Mouse (Mus musculus) MEL (cell line): Measurements from ENCODE around the gene Wfdc15b. TPM values are rescaled to one million over a fixed set of nuclear protein-coding genes. Genes with fewer than 3 reads are reported as not detected.

Source experiments
- DNase-seq: peaks from one replicate; pipeline ENCODE4 v3.0.0; 2011; ENCODE audit warnings: low read depth, low spot score
- H3K27ac ChIP-seq: 2 replicates; pipeline ENCODE4 v1.5.1; 2012; ENCODE audit warnings: low read depth, mild to moderate bottlenecking, control low read depth, low read length, moderate library complexity; ENCODE audit not compliant: control insufficient read depth
- H3K27me3 ChIP-seq, 2 experiments: fragments of 150-350 bp in 1 of 2; sonication (generic) in 1 of 2; 2 replicates each; pipeline ENCODE4 v1.6.1; 2012; ENCODE audit warnings: low read length in 2 of 2, mild to moderate bottlenecking in 2 of 2, improper control_type of control experiment in 1 of 2, moderate library complexity in 1 of 2; ENCODE audit not compliant: insufficient read depth in 2 of 2, control insufficient read depth in 1 of 2
- H3K36me3 ChIP-seq, 2 experiments: 2 replicates each; pipeline ENCODE4 v1.6.1; 2012 to 2014; ENCODE audit warnings: low read length in 2 of 2, improper control_type of control experiment in 1 of 2, inconsistent platforms in 1 of 2, mild to moderate bottlenecking in 1 of 2; ENCODE audit not compliant: insufficient read depth in 2 of 2, control insufficient read depth in 1 of 2
- H3K4me1 ChIP-seq, 2 experiments: fragments of 150-350 bp in 1 of 2; sonication (generic) in 1 of 2; 2 replicates each; pipeline ENCODE4 v1.6.1; 2012; ENCODE audit warnings: low read length in 2 of 2, improper control_type of control experiment in 1 of 2, mild to moderate bottlenecking in 1 of 2; ENCODE audit not compliant: insufficient read depth in 2 of 2, control insufficient read depth in 1 of 2
- H3K4me3 ChIP-seq, 2 experiments: fragments of 150-350 bp in 1 of 2; sonication (generic) in 1 of 2; 2 replicates each; pipeline ENCODE4 v1.5.1; 2012; ENCODE audit warnings: low read depth in 2 of 2, low read length in 2 of 2, mild to moderate bottlenecking in 2 of 2, moderate library complexity in 2 of 2, control low read depth in 1 of 2, improper control_type of control experiment in 1 of 2; ENCODE audit not compliant: control insufficient read depth in 1 of 2, insufficient read depth in 1 of 2
- H3K79me2 ChIP-seq: 2 replicates; pipeline ENCODE4 v1.6.1; 2012; ENCODE audit warnings: mild to moderate bottlenecking, low read length, moderate library complexity; ENCODE audit not compliant: control insufficient read depth, poor library complexity, insufficient read depth
- H3K9ac ChIP-seq: 2 replicates; pipeline ENCODE4 v1.6.1; 2012; ENCODE audit warnings: low read depth, mild to moderate bottlenecking, control low read depth, low read length, moderate library complexity; ENCODE audit not compliant: control insufficient read depth, poor library complexity, severe bottlenecking
- H3K9me3 ChIP-seq: fragments of 150-350 bp; sonication (generic); replicated peaks from 2 replicates; pipeline ENCODE4 v1.6.1; 2012; ENCODE audit warnings: mild to moderate bottlenecking, low read length, improper control_type of control experiment, moderate library complexity; ENCODE audit not compliant: insufficient read depth
- BHLHE40 ChIP-seq: IDR thresholded peaks from 2 replicates; pipeline ENCODE4 v1.6.1; 2012; ENCODE audit warnings: low read depth, mild to moderate bottlenecking, inconsistent platforms, low read length, improper control_type of control experiment, borderline replicate concordance
- CHD1 ChIP-seq: IDR thresholded peaks from 2 replicates; pipeline ENCODE4 v1.6.1; 2012; ENCODE audit warnings: low read depth, mild to moderate bottlenecking, inconsistent platforms, low read length, improper control_type of control experiment
- CTCF ChIP-seq, 3 experiments: IDR thresholded peaks in 2 of 3; conservative IDR thresholded peaks in 1 of 3; 2 replicates each; pipeline ENCODE4 v1.5.1; 2011 to 2012; ENCODE audit warnings: low read length in 3 of 3, low read depth in 2 of 3, mild to moderate bottlenecking in 2 of 3, improper control_type of control experiment in 1 of 3, inconsistent platforms in 1 of 3, mixed read lengths in 1 of 3, moderate library complexity in 1 of 3; ENCODE audit not compliant: control insufficient read depth in 1 of 3, insufficient read depth in 1 of 3, poor library complexity in 1 of 3, severe bottlenecking in 1 of 3
- E2F4 ChIP-seq: IDR thresholded peaks from 2 replicates; pipeline ENCODE4 v1.6.1; 2011; ENCODE audit warnings: low read depth, low read length, improper control_type of control experiment, borderline replicate concordance
- ETS1 ChIP-seq: IDR thresholded peaks from 2 replicates; pipeline ENCODE4 v1.6.1; 2012; ENCODE audit warnings: low read depth, mild to moderate bottlenecking, inconsistent platforms, low read length, improper control_type of control experiment, moderate library complexity
- GATA1 ChIP-seq: IDR thresholded peaks from 2 replicates; pipeline ENCODE4 v1.6.1; 2011; ENCODE audit warnings: low read depth, low read length, improper control_type of control experiment
- KAT2A ChIP-seq: conservative IDR thresholded peaks from 2 replicates; pipeline ENCODE4 v1.6.1; 2012; ENCODE audit warnings: low read depth, low read length, improper control_type of control experiment, inconsistent platforms
- MAFK ChIP-seq: IDR thresholded peaks from 2 replicates; pipeline ENCODE4 v1.6.1; 2011; ENCODE audit warnings: low read depth, mild to moderate bottlenecking, low read length, improper control_type of control experiment, borderline replicate concordance
- MAX ChIP-seq: IDR thresholded peaks from 2 replicates; pipeline ENCODE4 v1.6.1; 2011; ENCODE audit warnings: low read length, improper control_type of control experiment
- MAZ ChIP-seq: IDR thresholded peaks from 2 replicates; pipeline ENCODE4 v1.6.1; 2012; ENCODE audit warnings: low read depth, mild to moderate bottlenecking, inconsistent platforms, low read length, improper control_type of control experiment
- MEF2A ChIP-seq: IDR thresholded peaks from 2 replicates; pipeline ENCODE4 v1.6.1; 2014; ENCODE audit warnings: low read depth, mild to moderate bottlenecking, inconsistent platforms, low read length, improper control_type of control experiment; ENCODE audit not compliant: poor library complexity, insufficient replicate concordance, severe bottlenecking; ENCODE audit errors: extremely low read depth
- MYB ChIP-seq: IDR thresholded peaks from 2 replicates; pipeline ENCODE4 v1.6.1; 2011; ENCODE audit warnings: mild to moderate bottlenecking, low read depth, low read length, improper control_type of control experiment
- POLR2A ChIP-seq, 2 experiments: IDR thresholded peaks; 2 replicates each; pipeline ENCODE4 v1.6.1; 2011 to 2012; ENCODE audit warnings: low read length in 2 of 2, mild to moderate bottlenecking in 2 of 2, control low read depth in 1 of 2, improper control_type of control experiment in 1 of 2, low read depth in 1 of 2, moderate library complexity in 1 of 2; ENCODE audit not compliant: control insufficient read depth in 1 of 2, insufficient read depth in 1 of 2, poor library complexity in 1 of 2
- POLR2AphosphoS5 ChIP-seq: IDR thresholded peaks from 2 replicates; pipeline ENCODE4 v1.6.1; 2012; ENCODE audit warnings: low read depth, borderline replicate concordance, mild to moderate bottlenecking, inconsistent platforms, low read length, moderate library complexity, mixed read lengths
- RCOR1 ChIP-seq: IDR thresholded peaks from 2 replicates; pipeline ENCODE4 v1.6.1; 2012; ENCODE audit warnings: low read depth, mild to moderate bottlenecking, inconsistent platforms, low read length, improper control_type of control experiment
- SMC3 ChIP-seq: IDR thresholded peaks from 2 replicates; pipeline ENCODE4 v1.6.1; 2011; ENCODE audit warnings: low read depth, low read length, improper control_type of control experiment
- TCF12 ChIP-seq: IDR thresholded peaks from 2 replicates; pipeline ENCODE4 v1.6.1; 2014; ENCODE audit warnings: low read depth, mild to moderate bottlenecking, inconsistent platforms, low read length, improper control_type of control experiment, moderate library complexity
- UBTF ChIP-seq: IDR thresholded peaks from 2 replicates; pipeline ENCODE4 v1.6.1; 2012; ENCODE audit warnings: low read depth, mild to moderate bottlenecking, inconsistent platforms, low read length, improper control_type of control experiment, moderate library complexity, borderline replicate concordance; ENCODE audit not compliant: insufficient read depth
- USF1 ChIP-seq: IDR thresholded peaks from 2 replicates; pipeline ENCODE4 v1.6.1; 2014; ENCODE audit warnings: low read depth, mild to moderate bottlenecking, inconsistent platforms, low read length, improper control_type of control experiment, moderate library complexity
- USF2 ChIP-seq, 2 experiments: IDR thresholded peaks; 2 replicates each; pipeline ENCODE4 v1.6.1; 2011 to 2012; ENCODE audit warnings: improper control_type of control experiment in 2 of 2, low read length in 2 of 2, borderline replicate concordance in 1 of 2, inconsistent platforms in 1 of 2, low read depth in 1 of 2, mild to moderate bottlenecking in 1 of 2; ENCODE audit not compliant: insufficient read depth in 1 of 2
- ZC3H11A ChIP-seq: IDR thresholded peaks from 2 replicates; pipeline ENCODE4 v1.6.1; 2012; ENCODE audit warnings: low read depth, mild to moderate bottlenecking, inconsistent platforms, low read length, improper control_type of control experiment
- ZNF384 ChIP-seq: IDR thresholded peaks from 2 replicates; pipeline ENCODE4 v1.6.1; 2012; ENCODE audit warnings: low read depth, mild to moderate bottlenecking, inconsistent platforms, low read length, improper control_type of control experiment
- polyA plus RNA-seq, 2 experiments: library from polyadenylated mRNA; stranded (reverse) in 1 of 2; unstranded in 1 of 2; fragments of >175 nt in 1 of 2; fragments of >200 nt in 1 of 2; gene quantifications; 2 replicates each; pipeline versions ENCODE4 v1.2.1 to v1.2.4; 2012; ENCODE audit warnings: low replicate concordance in 2 of 2, low read depth in 1 of 2; ENCODE audit not compliant: insufficient read length in 2 of 2, insufficient read depth in 1 of 2, missing spikeins in 1 of 2
- total RNA-seq: library from RNA; depleted of rRNA; stranded (reverse); fragments of 300-350 nt; gene quantifications from 2 replicates; pipeline ENCODE4 v1.2.3, GENCODE M21; 2012

The Wfdc15b gene
- total and polyA plus RNA-seq, 3 experiments: not detected

DNA sequence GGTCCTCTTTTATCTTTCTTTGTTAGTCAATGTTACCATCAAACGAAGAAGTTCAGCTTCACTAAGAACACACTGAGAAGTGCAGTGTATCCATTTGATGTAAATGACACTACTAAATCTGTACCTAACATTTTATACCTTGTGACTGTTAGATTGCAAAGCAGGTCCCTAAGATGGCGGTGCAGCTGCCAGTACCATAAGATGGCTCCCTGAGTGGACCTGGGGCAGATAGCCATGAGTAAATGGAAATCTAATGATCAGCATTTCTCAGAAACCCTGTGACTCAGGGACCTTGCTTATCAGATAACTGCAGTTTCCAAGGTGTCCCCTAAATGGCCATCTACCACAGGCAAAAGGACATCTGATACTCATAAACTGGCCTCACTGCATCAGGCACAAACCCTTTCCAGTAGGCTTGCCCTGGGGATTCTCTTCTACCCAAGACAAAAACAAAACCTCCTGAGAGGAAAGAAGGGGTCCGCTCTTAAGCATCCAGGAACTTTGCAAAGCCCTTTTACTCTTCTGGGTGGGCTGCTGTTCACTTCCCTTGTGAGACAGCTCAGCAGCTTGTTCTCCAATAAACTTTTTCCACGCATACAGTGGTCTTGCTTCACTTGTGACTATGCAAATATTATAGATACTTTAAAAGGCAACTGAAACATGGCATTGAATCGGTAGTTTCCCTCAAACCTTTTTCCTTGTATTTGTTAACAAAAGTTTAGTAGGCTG, 25.3 kb downstream of the Wfdc15b start:
- no peaks in the 10 kb centered on the region for H3K9me3 ChIP-seq
- no peak for DNase-seq
- no peak overlapping the region for H3K9ac ChIP-seq
- H3K79me2 ChIP-seq: no peaks in the 10 kb centered on the region
- no peaks in the 10 kb centered on the region for H3K4me1 ChIP-seq
- H3K36me3 ChIP-seq: no peaks in the 10 kb centered on the region
- no peak overlapping the region for H3K27ac ChIP-seq
- TF ChIP-seq UBTF (no peak), GATA1 (no peak), TCF12 (no peak), CTCF (IDR thresholded peaks at IDR 0.05 in 2 of 3, conservative IDR thresholded peaks at IDR 0.05 in 1 of 3; ENCODE audit: control insufficient read depth in 1 of 3, insufficient read depth in 1 of 3, low read depth in 2 of 3, low read length in 3 of 3, poor library complexity in 1 of 3, severe bottlenecking in 1 of 3) (no peak), CHD1 (no peak), E2F4 (no peak), ZNF384 (no peak), ETS1 (no peak), ZC3H11A (no peak), USF1 (no peak), MYB (no peak), BHLHE40 (no peak), POLR2A (IDR thresholded peaks at IDR 0.05; ENCODE audit: control insufficient read depth in 1 of 2, insufficient read depth in 1 of 2, low read depth in 1 of 2, low read length in 2 of 2, poor library complexity in 1 of 2) (no peak), SMC3 (no peak), MAX (no peak), MAZ (no peak), MAFK (no peak), POLR2AphosphoS5 (no peak), MEF2A (no peak)
- H3K4me3 ChIP-seq: no peak overlapping the region
- H3K27me3 ChIP-seq: peaks cover 8 to 13% of the 10 kb centered on the region in 2 experiments

DNA sequence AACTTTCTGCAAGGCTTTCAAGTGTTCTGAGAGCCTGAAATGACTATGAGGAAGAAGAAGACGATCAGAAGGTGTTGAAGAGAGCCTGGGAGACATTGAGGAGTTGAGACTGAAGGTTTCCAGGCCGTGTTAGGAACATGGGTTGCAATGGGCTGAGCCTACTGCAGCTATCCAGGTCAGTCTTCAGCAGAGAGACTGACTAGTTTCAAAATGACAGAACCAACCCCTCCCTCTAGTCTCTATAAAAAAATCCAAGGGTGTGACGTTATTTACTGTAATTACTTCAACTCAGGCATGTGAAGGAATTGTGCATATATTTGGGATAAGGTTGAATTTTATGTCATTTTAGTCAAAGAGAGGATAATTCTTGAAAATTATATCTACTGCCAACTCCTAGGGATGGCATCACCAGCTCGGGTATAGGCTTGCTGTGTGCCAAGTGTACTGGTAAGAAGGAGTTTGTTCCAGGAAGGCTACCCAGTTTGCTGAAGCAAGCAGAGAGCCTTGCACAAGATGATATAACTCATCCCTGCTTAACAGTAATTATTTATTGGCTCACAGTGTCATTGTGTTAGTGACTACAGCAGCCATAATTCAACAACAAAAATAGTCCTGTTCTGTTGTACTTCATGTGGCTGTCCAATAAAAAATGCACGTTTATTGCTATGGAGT, 26.4 kb downstream of the Wfdc15b start:
- H3K36me3 ChIP-seq: no peaks in the 10 kb centered on the region
- no peaks in the 10 kb centered on the region for H3K4me1 ChIP-seq
- H3K79me2 ChIP-seq: no peaks in the 10 kb centered on the region
- DNase-seq: no peak
- H3K9me3 ChIP-seq: no peaks in the 10 kb centered on the region
- no peak overlapping the region for H3K9ac ChIP-seq
- no peak overlapping the region for H3K27ac ChIP-seq
- H3K27me3 ChIP-seq: peaks cover 8 to 13% of the 10 kb centered on the region in 2 experiments
- H3K4me3 ChIP-seq: no peak overlapping the region
- TF ChIP-seq USF2 (IDR thresholded peaks at IDR 0.05; ENCODE audit: borderline replicate concordance in 1 of 2, insufficient read depth in 1 of 2, low read depth in 1 of 2, low read length in 2 of 2): no peak
- no peak for TF ChIP-seq UBTF
- no peak for TF ChIP-seq KAT2A
- no peak for TF ChIP-seq E2F4
- TF ChIP-seq RCOR1: no peak
